Mouse (Mus musculus) liver, embryonic 11.5 days (tissue): ENCODE data around the gene AI597479. TPM values are rescaled to one million over a fixed set of nuclear protein-coding genes. Genes with fewer than 3 reads are reported as not detected.
A peak's percentile ranks its signal among the peaks of the same experiment; 100 is the strongest.
"Not testable (repeated sequence)": the region's sequence is repeated elsewhere in the genome, so short reads cannot be mapped to it uniquely, and the experiment has no call there.

Experiments used
- ATAC-seq: fragments of 200-750 bp; cut with Nextera tagmentation; replicated peaks from 2 replicates; pipeline ENCODE4 v1.8.0; 2017; ENCODE audit warnings: moderate number of reproducible peaks, mild to moderate bottlenecking, moderate TSS enrichment, moderate library complexity; ENCODE audit not compliant: low FRiP score
- DNase-seq: peaks from one replicate; pipeline ENCODE4 v3.0.0-alpha.2; 2017; ENCODE audit warnings: low spot score
- H3K27ac ChIP-seq: fragments of 300-500 bp; sonication (generic); 2 replicates; pipeline ENCODE4 v1.5.1; 2014; ENCODE audit warnings: mild to moderate bottlenecking, low read depth, low read length, control low read depth
- H3K27me3 ChIP-seq: fragments of 300-500 bp; sonication (generic); replicated peaks from 2 replicates; pipeline ENCODE4 v1.6.1; 2014; ENCODE audit warnings: low read length, mixed read lengths; ENCODE audit not compliant: control insufficient read depth, insufficient read depth
- H3K36me3 ChIP-seq: fragments of 300-500 bp; sonication (generic); 2 replicates; pipeline ENCODE4 v1.6.1; 2014; ENCODE audit warnings: mild to moderate bottlenecking, low read length, moderate library complexity, mixed read lengths; ENCODE audit not compliant: control insufficient read depth, insufficient read depth
- H3K4me1 ChIP-seq: fragments of 300-500 bp; sonication (generic); replicated peaks from 2 replicates; pipeline ENCODE4 v1.6.1; 2014; ENCODE audit warnings: low read length, mixed read lengths; ENCODE audit not compliant: control insufficient read depth, insufficient read depth
- H3K4me2 ChIP-seq: fragments of 300-500 bp; sonication (generic); 2 replicates; pipeline ENCODE4 v1.6.1; 2014; ENCODE audit warnings: mild to moderate bottlenecking, control low read depth, moderate library complexity
- H3K4me3 ChIP-seq: fragments of 300-500 bp; sonication (generic); 2 replicates; pipeline ENCODE4 v1.5.1; 2014; ENCODE audit warnings: low read depth, low read length, control low read depth
- H3K9ac ChIP-seq: fragments of 300-500 bp; sonication (generic); 2 replicates; pipeline ENCODE4 v1.6.1; 2014; ENCODE audit warnings: low read depth, low read length, control low read depth
- H3K9me3 ChIP-seq: fragments of 300-500 bp; sonication (generic); 2 replicates; pipeline ENCODE4 v1.6.1; 2016; ENCODE audit warnings: low read length, inconsistent platforms, mixed read lengths; ENCODE audit not compliant: control insufficient read depth
- WGBS: fragments of 180-500 bp; shearing (Covaris S2); extraction: QIAGEN DNeasy Blood & Tissue Kit; methylation state at CpG from one replicate; pipeline ENCODE4 v1.1.7; 2014; 5-methylcytosine and 5-hydroxymethylcytosine counted together
- polyA plus RNA-seq: library from polyadenylated mRNA; unstranded; fragments of >200 nt; fragmentation: Nextera tagmentation; extraction: Ambion mirVana; gene quantifications from 2 replicates; pipeline ENCODE4 v1.2.1, GENCODE M21; 2014

AI597479 gene
- polyA plus RNA-seq, 1 experiment from 2014 or later: 21.5 TPM

GRCm38 (mm10) chr1:43130219-43130981 lies 31.9 kb downstream of the AI597479 start:
- Histone ChIP-seq H3K4me3 (no peak overlapping the region), H3K4me1 (no peaks in the 10 kb centered on the region), H3K4me2 (no peak overlapping the region), H3K27ac (no peak overlapping the region), H3K9ac (no peak overlapping the region), H3K9me3 (no peaks in the 10 kb centered on the region), H3K27me3 (no peaks in the 10 kb centered on the region), H3K36me3 (no peaks in the 10 kb centered on the region)
- WGBS: 72% methylated on average over 5 of the region's 5 CpGs
- ATAC-seq: no peak
- DNase-seq: no peak

- WGBS: 86% methylated on average over 9 of the region's 9 CpGs
- Histone ChIP-seq H3K27me3 (no peaks in the 10 kb centered on the region), H3K9ac (no peak overlapping the region), H3K9me3 (no peaks in the 10 kb centered on the region), H3K27ac (no peak overlapping the region), H3K4me1 (no peaks in the 10 kb centered on the region), H3K4me3 (no peak overlapping the region), H3K36me3 (no peaks in the 10 kb centered on the region), H3K4me2 (no peak overlapping the region)
- ATAC-seq (no peak), DNase-seq (no peak)
Observed at GRCm38 (mm10) chr1:43131591-43131990, 33.1 kb downstream of the AI597479 start.

GRCm38 (mm10) chr1:43136488-43137029 lies 38.0 kb downstream of the AI597479 start:
- H3K4me1 ChIP-seq, ATAC-seq, H3K4me2 ChIP-seq, DNase-seq, H3K9ac ChIP-seq, H3K36me3 ChIP-seq, H3K27me3 ChIP-seq, H3K9me3 ChIP-seq, H3K27ac ChIP-seq, H3K4me3 ChIP-seq: not testable (repeated sequence)
- 68% methylated on average over 2 of the region's 2 CpGs for WGBS

GRCm38 (mm10) chr1:43137334-43137733 lies 38.8 kb downstream of the AI597479 start:
- no peaks in the 10 kb centered on the region for H3K36me3 ChIP-seq
- no peaks in the 10 kb centered on the region for H3K4me1 ChIP-seq
- no peak for DNase-seq
- no peak overlapping the region for H3K27ac ChIP-seq
- H3K4me2 ChIP-seq: no peak overlapping the region
- no peaks in the 10 kb centered on the region for H3K9me3 ChIP-seq
- H3K9ac ChIP-seq: no peak overlapping the region
- H3K27me3 ChIP-seq: no peaks in the 10 kb centered on the region
- WGBS: 79% methylated on average over 5 of the region's 5 CpGs
- no peak overlapping the region for H3K4me3 ChIP-seq
- no peak for ATAC-seq

GRCm38 (mm10) chr1:43138268-43138812 lies 39.8 kb downstream of the AI597479 start:
- H3K4me3 ChIP-seq: no peak overlapping the region
- no peaks in the 10 kb centered on the region for H3K9me3 ChIP-seq
- WGBS: 63% methylated on average over 15 of the region's 15 CpGs
- no peak overlapping the region for H3K4me2 ChIP-seq
- H3K4me1 ChIP-seq: no peaks in the 10 kb centered on the region
- no peaks in the 10 kb centered on the region for H3K36me3 ChIP-seq
- no peak overlapping the region for H3K9ac ChIP-seq
- H3K27ac ChIP-seq: no peak overlapping the region
- no peaks in the 10 kb centered on the region for H3K27me3 ChIP-seq
- ATAC-seq: no peak
- DNase-seq: no peak

GRCm38 (mm10) chr1:43139587-43140266 lies 41.2 kb downstream of the AI597479 start:
- Histone ChIP-seq H3K4me2 (no peak overlapping the region), H3K9me3 (no peaks in the 10 kb centered on the region), H3K4me3 (no peak overlapping the region), H3K36me3 (no peaks in the 10 kb centered on the region), H3K4me1 (no peaks in the 10 kb centered on the region), H3K27me3 (no peaks in the 10 kb centered on the region), H3K9ac (no peak overlapping the region), H3K27ac (no peak overlapping the region)
- DNase-seq (peak; percentile 81), ATAC-seq (peak; percentile 71)
- WGBS: 49% methylated on average over 8 of the region's 8 CpGs

GRCm38 (mm10) chr1:43141555-43141961 lies 43.0 kb downstream of the AI597479 start:
- Histone ChIP-seq H3K9me3 (no peaks in the 10 kb centered on the region), H3K9ac (no peak overlapping the region), H3K27ac (no peak overlapping the region), H3K4me1 (no peaks in the 10 kb centered on the region), H3K27me3 (no peaks in the 10 kb centered on the region), H3K4me2 (no peak overlapping the region), H3K36me3 (no peaks in the 10 kb centered on the region), H3K4me3 (no peak overlapping the region)
- 82% methylated on average over 11 of the region's 11 CpGs for WGBS
- DNase-seq (no peak), ATAC-seq (no peak)

GRCm38 (mm10) chr1:43142849-43143248 lies 44.3 kb downstream of the AI597479 start:
- 86% methylated on average over 6 of the region's 6 CpGs for WGBS
- no peaks in the 10 kb centered on the region for H3K36me3 ChIP-seq

More at GRCm38 (mm10) chr1:43142849-43143248, 44.3 kb downstream of the AI597479 start:
- no peak for DNase-seq
- no peak overlapping the region for H3K27ac ChIP-seq
- no peaks in the 10 kb centered on the region for H3K9me3 ChIP-seq
- H3K9ac ChIP-seq: no peak overlapping the region
- no peak overlapping the region for H3K4me3 ChIP-seq
- H3K4me1 ChIP-seq: no peaks in the 10 kb centered on the region
- no peaks in the 10 kb centered on the region for H3K27me3 ChIP-seq
- ATAC-seq: no peak
- H3K4me2 ChIP-seq: no peak overlapping the region
